Mouse (Mus musculus): ENCODE results near the gene 2200002D01Rik.

The 2200002D01Rik gene

DNA sequence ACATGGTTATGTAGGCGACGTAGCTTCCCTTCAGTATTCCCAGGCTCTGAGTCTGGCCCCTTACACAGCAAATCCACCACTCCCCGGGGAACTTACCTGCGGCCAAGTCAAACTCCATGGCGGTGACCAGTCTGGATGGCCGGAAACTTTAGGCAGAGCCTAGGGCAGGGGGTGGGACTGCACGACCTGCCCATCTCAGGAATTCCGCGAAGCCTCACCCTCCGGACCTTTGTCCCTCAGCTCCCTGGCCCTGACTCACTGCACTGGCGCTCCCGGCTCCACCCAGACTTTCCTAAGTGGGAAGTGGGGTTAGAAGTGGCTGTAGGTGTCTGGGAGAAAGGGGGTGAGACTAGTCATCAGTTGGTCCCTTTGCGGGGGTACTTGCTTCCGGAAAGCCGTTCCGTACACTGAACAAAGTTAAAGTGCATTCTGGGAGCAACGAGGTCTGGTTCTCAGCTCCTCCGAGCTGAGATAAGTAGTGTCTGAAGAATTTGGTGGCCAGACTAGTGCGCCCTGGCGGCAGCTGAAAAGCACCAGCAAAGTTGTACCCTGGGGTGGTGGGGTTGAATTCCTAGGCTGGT lies at the start of gene 2200002D01Rik:
TSS of gene 2200002D01Rik (minus strand) at position 206 of the 581 bp plus-strand sequence.
- no peak for DNase-seq (ENCODE audit: low read depth, low spot score)

- peak; percentile 67 for DNase-seq (ENCODE audit: low read depth, low spot score)
Observed at GRCm38 (mm10) chr7:29296998-29297397, 48.7 kb upstream of the 2200002D01Rik start.

- no peak for DNase-seq (ENCODE audit: low read depth, low spot score)
Observed at GRCm38 (mm10) chr7:29295861-29296647, 47.8 kb upstream of the 2200002D01Rik start.

GRCm38 (mm10) chr7:29294111-29294761 lies 46.0 kb upstream of the 2200002D01Rik start:
- no peak for DNase-seq (ENCODE audit: low read depth, low spot score)

GRCm38 (mm10) chr7:29293131-29294065 lies 45.1 kb upstream of the 2200002D01Rik start:
- DNase-seq (ENCODE audit: low read depth, low spot score): no peak

- no peak for DNase-seq (ENCODE audit: low read depth, low spot score)
Observed at GRCm38 (mm10) chr7:29292458-29293098, 44.3 kb upstream of the 2200002D01Rik start.

DNA sequence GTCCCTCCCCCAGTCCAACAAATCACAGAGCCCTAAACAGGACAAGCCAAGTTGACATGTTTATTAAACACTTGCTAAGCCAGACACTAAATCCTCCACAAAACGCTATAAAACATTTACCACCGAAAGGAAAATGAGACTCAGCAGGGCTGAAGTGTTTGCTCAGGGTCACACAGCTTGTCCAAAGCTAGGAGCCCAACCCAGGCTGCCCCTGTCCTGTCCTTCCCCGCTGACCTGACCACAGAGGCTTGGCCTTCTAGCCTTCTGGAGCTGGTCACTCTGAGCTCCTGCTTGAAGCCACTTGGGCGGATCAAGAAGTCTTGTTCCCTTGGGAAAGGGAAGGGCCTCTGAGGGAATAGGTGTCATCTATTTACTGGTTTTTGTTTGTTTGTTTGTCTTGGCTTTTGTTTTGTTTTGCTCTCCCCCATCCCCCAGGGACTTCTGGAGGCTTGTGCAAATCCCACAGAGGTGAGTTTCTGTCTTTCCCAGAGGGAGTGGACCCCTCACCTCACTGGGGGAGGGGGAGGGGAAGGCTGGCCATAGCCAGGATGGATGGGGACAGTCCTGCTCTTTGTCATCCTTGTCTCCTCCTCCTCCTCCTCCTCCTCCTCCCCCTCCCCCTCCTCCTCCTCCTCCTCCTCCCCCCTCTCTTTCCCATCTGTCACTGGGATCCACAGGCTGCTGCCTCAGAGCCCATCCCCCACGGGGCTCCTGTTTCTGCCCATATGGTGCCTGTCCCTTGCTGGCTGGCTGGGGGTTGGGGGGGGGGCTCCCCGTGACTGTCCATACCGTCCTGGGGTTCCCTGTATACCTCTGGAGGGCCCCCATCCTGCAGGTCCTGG lies 43.6 kb upstream of the 2200002D01Rik start:
- no peak for DNase-seq (ENCODE audit: low read depth, low spot score)

- DNase-seq (ENCODE audit: low read depth, low spot score): no peak
Observed at GRCm38 (mm10) chr7:29290691-29291485, 42.6 kb upstream of the 2200002D01Rik start.

GRCm38 (mm10) chr7:29289856-29290255 lies 41.6 kb upstream of the 2200002D01Rik start:
- DNase-seq (ENCODE audit: low read depth, low spot score): no peak

GRCm38 (mm10) chr7:29288942-29289638 lies 40.8 kb upstream of the 2200002D01Rik start, which contains the start of gene Ppp1r14a:
TSS of gene Ppp1r14a (plus strand) at chr7:29289308.
- no peak for DNase-seq (ENCODE audit: low read depth, low spot score)

- DNase-seq (ENCODE audit: low read depth, low spot score): no peak
Observed at GRCm38 (mm10) chr7:29288079-29288478, 39.8 kb upstream of the 2200002D01Rik start.

DNA sequence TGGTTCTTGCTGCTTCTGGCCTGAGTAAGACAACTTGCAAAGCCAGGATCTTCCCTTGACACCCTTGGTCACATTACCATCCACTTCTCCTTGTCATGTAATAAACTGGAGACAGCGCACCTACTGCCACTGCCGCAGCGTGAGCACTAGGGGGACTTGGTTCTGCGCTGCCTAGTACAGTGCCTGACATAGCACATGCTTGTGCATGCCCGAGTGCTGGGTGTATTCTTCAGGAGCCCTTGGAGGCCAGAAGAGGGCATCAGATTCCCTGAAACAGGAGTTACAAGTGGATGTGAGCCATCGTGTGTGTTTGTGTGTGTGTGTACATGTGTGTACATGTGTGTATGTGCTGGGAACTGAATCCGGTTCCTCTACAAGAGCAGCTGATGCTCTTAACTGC lies 39.2 kb upstream of the 2200002D01Rik start:
- no peak for DNase-seq (ENCODE audit: low read depth, low spot score)

GRCm38 (mm10) chr7:29284523-29284922 lies 36.3 kb upstream of the 2200002D01Rik start:
- no peak for DNase-seq (ENCODE audit: low read depth, low spot score)

DNA sequence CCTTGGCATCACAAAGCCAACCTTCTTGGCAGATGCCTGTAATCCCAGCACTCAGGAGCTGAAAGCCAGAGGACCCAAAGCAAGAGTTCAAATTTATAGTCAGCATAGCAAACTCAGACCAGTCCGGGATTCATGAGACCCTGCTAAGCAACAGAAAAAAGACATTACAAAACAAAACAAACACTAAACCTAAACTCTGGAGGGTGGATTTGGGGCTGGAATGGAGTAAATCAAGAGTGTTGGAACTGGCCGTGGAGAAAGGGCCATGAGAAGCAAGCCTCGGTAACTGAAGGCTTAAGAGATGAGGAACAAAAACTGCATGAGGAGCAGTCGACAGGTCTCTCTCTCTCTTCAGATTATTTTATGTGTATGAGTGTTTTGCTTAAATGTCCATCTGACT lies 35.6 kb upstream of the 2200002D01Rik start:
- DNase-seq (ENCODE audit: low read depth, low spot score): no peak

DNA sequence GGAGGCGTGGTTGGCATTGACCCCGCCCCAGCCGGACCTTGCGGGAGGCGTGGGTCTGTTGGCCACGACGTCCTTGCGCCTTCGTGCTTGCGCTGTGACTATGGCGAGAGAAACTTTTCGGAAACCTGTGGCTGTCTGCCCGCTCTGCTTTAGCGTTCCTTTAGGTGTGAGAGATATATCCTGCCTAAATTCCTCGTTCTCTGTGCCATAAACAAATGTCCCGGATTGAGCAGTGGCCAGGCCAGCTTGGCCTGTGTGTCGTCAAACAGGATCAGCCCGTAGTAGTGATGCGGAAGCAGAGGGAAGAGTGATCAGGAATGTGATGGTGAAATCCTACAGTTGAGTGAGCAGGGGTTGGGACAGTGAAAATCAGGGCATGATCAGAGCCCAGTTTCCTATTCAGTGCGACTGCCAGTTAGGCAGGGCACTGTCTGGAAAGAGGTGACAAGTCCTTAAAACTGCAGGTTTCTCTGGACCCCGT lies 33.8 kb upstream of the 2200002D01Rik start:
- no peak for DNase-seq (ENCODE audit: low read depth, low spot score)

GRCm38 (mm10) chr7:29281201-29282073 lies 33.2 kb upstream of the 2200002D01Rik start, which contains the start of gene Spint2:
TSS of gene Spint2 (minus strand) at chr7:29281912.
- no peak for DNase-seq (ENCODE audit: low read depth, low spot score)

GRCm38 (mm10) chr7:29280801-29281200 lies 32.5 kb upstream of the 2200002D01Rik start:
- DNase-seq (ENCODE audit: low read depth, low spot score): no peak

Data from skeletal muscle tissue, adult 2 months (tissue).